Mouse (Mus musculus): ENCODE measurements around the gene Fermt1.

- TF ChIP-seq POLR2A (IDR thresholded peaks at IDR 0.05; ENCODE audit: borderline replicate concordance, extremely low read depth, insufficient read depth, insufficient read length, poor library complexity, severe bottlenecking), result no peak
- TF ChIP-seq CTCF (IDR thresholded peaks at IDR 0.05; ENCODE audit: borderline replicate concordance, extremely low read depth, insufficient read depth, insufficient read length), result no peak
These were observed 27.6 kb upstream of the Fermt1 start for GRCm38 (mm10) chr2:132973346-132973745.

All from brain, embryonic 14.5 days (tissue).